Mouse (Mus musculus) thymus, postnatal 36 days (tissue): ENCODE results near the gene Tomm20.
A peak's percentile ranks its signal among the peaks of the same experiment; 100 is the strongest.
"Not testable (repeated sequence)": the region's sequence is repeated elsewhere in the genome, so short reads cannot be mapped to it uniquely, and the experiment has no call there.

Source experiments
- DNase-seq, 2 experiments: peaks; one replicate each; pipeline ENCODE4 v3.0.0; 2022; ENCODE audit warnings: mixed read lengths in 2 of 2

Tomm20 gene

GRCm38 (mm10) chr8:126916611-126917010, 29.0 kb downstream of the Tomm20 start:
- DNase-seq = no peak

DNA sequence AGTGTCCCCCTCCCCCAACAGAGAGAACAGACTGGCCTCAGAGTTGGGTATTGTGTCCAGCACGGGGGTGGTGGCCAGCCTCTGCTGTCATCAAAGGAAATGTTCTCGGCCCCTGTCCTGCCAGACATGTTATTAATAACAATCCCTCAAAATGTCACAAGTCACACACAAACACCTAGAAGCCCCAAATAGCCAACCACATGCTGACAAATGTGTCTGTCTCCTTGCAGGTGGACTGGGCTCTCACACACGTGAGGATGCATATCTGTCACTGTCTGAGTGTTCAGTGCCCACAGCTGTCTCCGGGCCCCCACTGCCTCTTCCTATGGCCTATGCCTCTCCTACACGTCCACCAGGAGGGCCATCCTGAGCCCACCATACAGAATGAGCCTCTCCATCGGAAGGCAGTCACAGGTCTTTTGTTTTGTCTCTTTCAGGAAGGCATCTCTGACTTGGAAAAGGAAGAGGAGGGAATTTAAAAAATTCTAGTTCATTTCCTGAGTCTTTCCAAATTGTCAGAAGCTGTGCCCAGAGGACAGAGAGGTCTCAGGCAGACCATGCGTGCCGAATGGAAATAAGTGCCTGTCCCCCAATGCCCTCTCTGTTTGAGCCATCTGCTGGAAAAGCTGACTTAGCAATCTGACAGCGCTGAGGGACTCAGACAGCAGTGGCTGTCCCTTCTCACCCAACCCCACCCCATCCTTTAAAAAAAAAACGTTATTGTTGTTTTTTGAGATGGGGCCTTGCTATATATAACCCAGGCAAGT, 30.9 kb downstream of the Tomm20 start:
- no peak for DNase-seq

DNA sequence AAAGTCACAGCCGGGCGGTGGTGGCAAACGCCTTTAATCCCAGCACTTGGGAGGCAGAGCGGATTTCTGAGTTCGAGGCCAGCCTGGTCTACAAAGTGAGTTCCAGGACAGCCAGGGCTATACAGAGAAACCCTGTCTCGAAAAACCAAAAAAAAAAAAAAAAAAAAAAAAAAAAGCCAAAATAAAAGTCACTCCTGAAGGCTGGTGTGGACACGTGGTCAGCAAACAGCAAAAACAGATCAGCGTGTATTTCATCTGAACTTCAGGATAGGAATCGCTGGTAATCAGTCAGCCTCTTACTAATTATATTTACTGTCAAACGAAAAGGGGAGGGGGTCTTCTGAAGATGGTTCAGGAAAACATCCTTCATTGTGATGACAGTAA, 31.5 kb downstream of the Tomm20 start:
- DNase-seq = not testable (repeated sequence)

DNA sequence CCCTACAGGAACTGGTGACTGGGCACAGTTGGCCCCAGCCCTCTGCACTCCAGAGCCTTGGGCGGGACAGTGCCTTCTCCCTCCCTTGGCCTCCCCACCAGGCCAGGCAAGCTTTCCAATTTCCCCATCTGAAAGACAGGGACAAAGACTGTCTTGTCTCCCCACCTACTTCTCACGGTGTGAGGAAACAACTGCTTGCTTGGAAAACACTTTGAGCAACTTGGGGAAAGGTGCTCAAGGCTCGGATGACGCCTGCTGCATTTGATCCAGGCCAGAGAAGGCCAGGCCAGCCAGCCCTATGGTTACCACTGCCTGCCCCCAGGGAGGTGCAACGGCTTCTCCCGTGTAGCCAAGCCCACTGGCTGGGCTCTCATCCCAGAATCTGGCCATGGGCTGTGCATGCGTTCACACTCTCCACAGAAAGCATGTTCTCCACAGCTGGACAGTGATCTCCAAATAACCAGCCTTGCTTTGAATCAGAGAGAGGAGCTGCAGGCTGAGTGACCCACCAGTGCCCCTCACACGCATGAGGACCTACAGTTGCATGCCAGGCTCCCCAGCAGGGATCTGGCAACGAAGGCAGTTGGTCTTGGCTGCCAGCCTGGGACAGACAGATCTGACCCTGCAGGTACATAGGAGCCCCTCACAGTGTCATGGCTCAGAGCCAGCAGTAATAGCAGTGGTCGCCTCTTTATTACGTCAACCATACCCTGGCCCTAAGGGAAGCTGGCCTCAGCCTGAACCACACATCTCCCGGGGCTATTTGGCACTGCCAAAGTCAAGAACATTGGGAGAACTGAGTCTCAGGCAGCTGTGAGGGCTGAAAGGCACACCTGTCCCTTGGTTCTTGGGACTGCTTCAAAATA, 32.2 kb downstream of the Tomm20 start:
- no peak for DNase-seq

- no peak for DNase-seq
These were observed 36.3 kb downstream of the Tomm20 start for GRCm38 (mm10) chr8:126909371-126909802.

DNA sequence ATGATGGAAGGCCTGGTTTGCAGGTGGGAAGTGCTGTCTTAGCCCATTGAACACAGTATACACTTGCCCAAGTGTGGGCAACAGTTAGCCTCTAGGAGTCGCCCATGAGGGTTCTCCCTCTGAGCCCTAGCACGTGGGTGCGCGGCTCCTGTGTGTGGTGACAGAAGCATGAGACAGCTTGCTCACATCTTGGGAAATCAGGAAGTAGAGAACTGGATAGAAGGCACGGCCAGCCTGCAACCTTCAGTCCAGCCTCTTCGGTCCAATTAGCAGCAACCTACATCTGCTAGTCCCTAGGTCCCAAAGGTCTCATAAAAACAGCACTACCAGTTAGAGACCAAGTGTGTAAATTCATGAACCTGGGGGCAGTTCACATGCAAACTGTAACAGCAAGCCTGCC, 36.8 kb downstream of the Tomm20 start:
- peak in 1 of 2 experiments; percentile 17 for DNase-seq

DNA sequence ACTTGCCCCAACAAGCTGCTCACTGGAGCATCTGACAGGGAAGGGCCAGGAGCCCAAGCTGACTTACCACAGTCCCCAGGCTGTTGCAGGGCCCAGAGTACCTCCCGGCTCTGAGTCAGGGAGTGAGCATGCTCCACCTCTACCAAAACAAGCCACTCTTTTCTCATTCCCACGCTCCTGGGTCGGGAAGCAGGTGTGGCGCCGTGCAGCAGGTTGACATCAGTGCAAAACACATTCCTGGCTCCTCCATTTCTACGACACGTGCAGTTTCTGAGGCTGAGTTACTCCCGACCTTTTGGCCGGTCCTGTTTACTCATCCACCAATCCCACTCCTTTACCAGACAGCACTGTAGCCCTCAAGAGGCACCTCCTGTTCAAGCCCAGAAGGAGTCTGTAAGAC, 37.7 kb downstream of the Tomm20 start:
- DNase-seq = no peak

DNA sequence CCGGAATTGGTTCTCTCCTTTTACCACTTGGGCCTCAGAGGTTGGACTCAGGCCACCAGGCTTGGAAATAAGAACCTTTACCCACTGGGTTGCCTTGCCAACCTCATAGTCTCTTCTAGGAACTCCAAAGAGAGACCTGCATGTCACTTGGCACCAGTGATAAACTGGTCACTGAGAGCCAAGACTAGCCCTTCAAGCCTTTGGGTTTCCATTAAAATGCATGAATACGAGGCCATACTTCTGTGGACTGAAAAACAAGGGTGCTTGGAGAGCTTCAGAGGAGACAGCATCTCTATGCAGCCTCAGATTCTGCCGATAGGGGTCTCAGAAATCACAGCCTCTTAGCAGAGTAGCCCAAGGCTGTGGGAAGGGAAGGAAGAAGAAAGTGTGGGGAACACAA, 38.3 kb downstream of the Tomm20 start:
- no peak for DNase-seq

DNA sequence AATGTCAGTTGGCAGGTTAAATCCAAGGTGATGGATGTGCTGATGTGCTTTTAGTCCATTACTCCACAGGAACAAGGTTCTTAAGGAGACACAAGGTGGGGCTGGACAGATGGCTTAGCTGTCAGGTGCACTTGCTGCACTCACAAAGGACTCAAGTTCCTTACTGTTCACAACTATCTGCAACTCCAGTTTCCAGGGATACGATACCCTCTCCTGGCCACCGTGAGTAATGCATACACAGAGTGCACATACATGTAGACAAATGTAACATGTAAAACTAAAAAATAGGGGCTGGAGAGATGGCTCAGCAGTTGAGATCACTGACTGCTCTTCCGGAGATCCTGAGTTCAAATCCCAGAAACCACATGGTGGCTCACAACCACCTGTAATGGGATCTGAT, 40.3 kb downstream of the Tomm20 start:
- DNase-seq = peak; percentile 33

- no peak for DNase-seq
These were observed 41.7 kb downstream of the Tomm20 start for GRCm38 (mm10) chr8:126903927-126904326.

GRCm38 (mm10) chr8:126903224-126903895, 42.3 kb downstream of the Tomm20 start:
- no peak for DNase-seq

- no peak for DNase-seq
These were observed 44.0 kb downstream of the Tomm20 start for GRCm38 (mm10) chr8:126901612-126902011.

DNA sequence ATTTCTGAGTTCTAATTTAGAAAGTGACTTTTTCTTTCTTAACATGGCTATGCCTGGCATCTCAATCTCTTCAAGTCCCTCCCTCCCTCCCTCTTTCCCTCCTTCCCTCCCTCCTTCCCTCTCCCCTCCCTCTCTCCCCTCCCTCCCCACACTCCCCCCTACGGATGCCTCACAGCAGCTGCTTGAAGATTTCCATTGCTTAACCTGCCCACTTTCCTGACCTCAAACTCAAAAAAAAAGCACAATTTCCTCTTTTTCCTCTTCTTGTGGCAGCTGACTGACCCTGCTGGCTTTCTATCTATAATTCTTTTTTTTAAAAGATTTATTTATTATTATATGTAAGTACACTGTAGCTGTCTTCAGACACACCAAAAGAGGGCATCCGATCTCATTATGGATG, 44.6 kb downstream of the Tomm20 start:
- no peak for DNase-seq

GRCm38 (mm10) chr8:126895133-126895532, 50.5 kb downstream of the Tomm20 start:
- DNase-seq = no peak

DNA sequence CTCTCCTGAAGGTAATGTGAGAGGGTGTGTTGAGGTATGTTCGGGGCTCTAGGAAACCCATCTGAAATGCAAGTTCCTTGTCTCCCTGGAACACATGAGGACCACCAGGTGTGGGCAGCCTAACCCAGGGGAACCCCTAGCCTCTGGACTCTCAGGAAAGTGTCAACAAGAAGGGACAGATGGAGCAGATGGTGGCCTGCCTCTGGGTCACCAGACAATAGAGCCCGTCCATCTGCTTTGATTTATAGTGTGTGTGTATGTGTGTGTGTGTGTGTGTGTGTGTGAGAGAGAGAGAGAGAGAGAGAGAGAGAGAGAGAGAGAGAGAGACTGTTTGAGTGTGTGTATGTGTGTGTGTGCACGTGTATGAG, 58.0 kb downstream of the Tomm20 start:
- no peak for DNase-seq

DNA sequence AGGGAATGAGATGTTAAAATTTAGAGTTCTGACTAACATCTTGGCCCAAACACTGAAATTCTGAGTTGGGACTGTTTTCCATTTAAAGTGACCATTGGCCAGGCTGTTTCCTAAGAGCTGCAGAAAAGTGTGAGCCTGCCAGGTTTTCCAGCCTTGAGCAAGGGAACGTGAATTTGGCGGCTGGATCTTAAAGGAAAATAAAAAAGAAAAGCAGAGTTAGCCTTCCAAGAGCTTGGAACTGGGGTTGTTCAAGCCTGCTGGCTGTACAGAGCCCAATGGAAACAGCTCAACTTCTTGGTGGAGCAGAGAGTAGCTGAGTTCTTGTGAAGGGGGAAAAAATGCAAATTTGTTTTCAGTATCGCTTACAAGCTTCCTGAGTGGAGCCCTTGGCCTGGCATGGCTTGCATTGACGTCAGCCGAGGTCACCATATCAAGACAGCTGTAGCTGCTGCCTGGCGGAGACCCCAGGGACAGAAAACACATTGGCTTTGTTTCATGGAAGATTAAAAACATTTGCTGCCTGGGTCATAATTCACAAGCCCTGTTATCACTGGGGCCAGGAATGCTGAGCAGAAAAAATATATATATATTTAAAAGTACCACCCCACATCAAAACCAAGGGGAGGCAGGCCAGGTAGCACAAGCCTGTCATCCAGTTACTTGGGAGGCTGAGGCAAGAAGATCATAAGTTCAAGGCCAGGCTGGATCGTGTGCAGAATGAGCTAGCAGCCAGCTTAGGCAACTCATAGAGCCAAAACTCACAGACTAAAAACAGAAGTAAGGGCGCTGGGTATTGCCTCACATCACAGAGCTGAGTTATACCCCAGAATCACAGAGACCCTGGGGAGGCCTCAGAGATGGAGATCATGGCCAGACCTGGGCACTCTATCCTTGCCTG, 58.7 kb downstream of the Tomm20 start:
- DNase-seq = no peak

- peak; percentile 50 to 53 for DNase-seq
These were observed 59.8 kb downstream of the Tomm20 start for GRCm38 (mm10) chr8:126885554-126886485.

- no peak for DNase-seq
These were observed 61.3 kb downstream of the Tomm20 start for GRCm38 (mm10) chr8:126884202-126884926.

GRCm38 (mm10) chr8:126883752-126884151, 61.9 kb downstream of the Tomm20 start:
- no peak for DNase-seq

GRCm38 (mm10) chr8:126882586-126882985, 63.1 kb downstream of the Tomm20 start:
- DNase-seq = not testable (repeated sequence)
